Mouse (Mus musculus) liver, postnatal 0 days (tissue): ENCODE results near the gene Tyro3. TPM values are rescaled to one million over a fixed set of nuclear protein-coding genes. Genes with fewer than 3 reads are reported as not detected.

Experiments used
- ATAC-seq: fragments of 200-750 bp; cut with Nextera tagmentation; 2 replicates; pipeline ENCODE4 v1.8.0; 2017; ENCODE audit warnings: mild to moderate bottlenecking, moderate library complexity
- DNase-seq: peaks from one replicate; pipeline ENCODE4 v3.0.0-alpha.2; 2016
- H3K27ac ChIP-seq: fragments of 300-500 bp; sonication (generic); 2 replicates; pipeline ENCODE4 v1.5.1; 2014; ENCODE audit warnings: antibody characterized with exemption, moderate library complexity, mild to moderate bottlenecking, low read depth
- H3K27me3 ChIP-seq: fragments of 300-500 bp; sonication (generic); 2 replicates; pipeline ENCODE4 v1.6.1; 2014; ENCODE audit warnings: low read length, control low read depth, mixed read lengths; ENCODE audit not compliant: insufficient read depth
- H3K36me3 ChIP-seq: fragments of 300-500 bp; sonication (generic); replicated peaks from 2 replicates; pipeline ENCODE4 v1.6.1; 2014; ENCODE audit warnings: mild to moderate bottlenecking, control low read depth, low read length, moderate library complexity, mixed read lengths; ENCODE audit not compliant: insufficient read depth
- H3K4me1 ChIP-seq: fragments of 300-500 bp; sonication (generic); 2 replicates; pipeline ENCODE4 v1.6.1; 2014; ENCODE audit warnings: antibody characterized with exemption, mild to moderate bottlenecking, control low read depth; ENCODE audit not compliant: insufficient read depth
- H3K4me2 ChIP-seq: fragments of 300-500 bp; sonication (generic); 2 replicates; pipeline ENCODE4 v1.6.1; 2014; ENCODE audit warnings: low read depth, mild to moderate bottlenecking, low read length, moderate library complexity, mixed read lengths
- H3K4me3 ChIP-seq: fragments of 300-500 bp; sonication (generic); 2 replicates; pipeline ENCODE4 v1.5.1; 2014; ENCODE audit warnings: low read depth, low read length
- H3K9ac ChIP-seq: fragments of 300-500 bp; sonication (generic); replicated peaks from 2 replicates; pipeline ENCODE4 v1.6.1; 2014; ENCODE audit warnings: mild to moderate bottlenecking, moderate library complexity
- H3K9me3 ChIP-seq: fragments of 300-500 bp; sonication (generic); 2 replicates; pipeline ENCODE4 v1.6.1; 2016; ENCODE audit warnings: mild to moderate bottlenecking, control low read depth, low read length, mixed read lengths
- CTCF ChIP-seq: sonication (generic); IDR thresholded peaks from 2 replicates; pipeline ENCODE4 v1.5.1; 2016; ENCODE audit warnings: antibody characterized with exemption, low read depth
- EP300 ChIP-seq: IDR thresholded peaks from 2 replicates; pipeline ENCODE4 v1.6.1; 2016; ENCODE audit warnings: antibody characterized with exemption, low read depth, mild to moderate bottlenecking
- WGBS: fragments of 180-500 bp; shearing (Covaris S2); extraction: QIAGEN DNeasy Blood & Tissue Kit; methylation state at CpG from one replicate; pipeline ENCODE4 v1.1.7; 2014; ENCODE audit not compliant: insufficient replicate concordance; 5-methylcytosine and 5-hydroxymethylcytosine counted together
- polyA plus RNA-seq: library from polyadenylated mRNA; unstranded; fragments of >200 nt; fragmentation: Nextera tagmentation; extraction: Ambion mirVana; gene quantifications from 2 replicates; pipeline ENCODE4 v1.2.1, GENCODE M21; 2015

Gene Tyro3
- polyA plus RNA-seq, 1 experiment from 2014 or later, result 0.26 TPM

DNA sequence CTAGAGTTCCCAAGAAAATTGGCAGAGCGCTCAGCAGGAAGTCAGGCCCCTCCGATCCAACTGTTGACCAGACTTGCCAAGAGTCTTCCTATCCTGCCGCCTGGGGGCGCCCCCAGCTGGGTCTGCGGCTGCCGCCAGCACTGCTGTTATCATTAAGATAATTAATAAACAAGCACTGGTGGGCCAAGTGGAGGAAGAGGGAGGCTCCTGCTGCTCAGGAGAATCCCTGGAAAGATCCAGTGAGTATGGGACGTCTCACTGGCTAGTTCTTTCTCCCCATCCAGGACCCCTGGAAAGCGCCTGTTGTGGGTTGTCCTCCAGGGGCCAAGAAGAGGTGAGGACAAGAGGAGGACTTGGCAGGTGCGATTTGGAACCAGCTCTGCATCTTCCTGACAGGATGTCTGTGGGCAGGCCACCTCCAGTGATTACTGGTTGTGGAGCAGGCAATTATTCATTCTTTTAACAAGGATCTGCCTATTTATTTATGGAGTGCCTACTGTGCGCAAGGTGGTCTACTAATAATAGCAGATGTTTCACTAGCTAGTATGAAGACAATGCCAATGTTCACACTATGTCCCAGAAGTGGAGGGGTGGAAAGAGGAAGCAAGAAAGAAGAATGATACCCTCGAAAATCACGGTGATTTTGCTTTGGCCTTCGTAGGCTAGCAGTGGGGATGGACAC lies 854 bp downstream of the Tyro3 start:
- Histone ChIP-seq H3K4me2 (no peak overlapping the region), H3K9ac (no peak overlapping the region), H3K4me3 (peak overlapping the region; percentile 64), H3K9me3 (no peaks in the 10 kb centered on the region), H3K27me3 (peaks cover 45% of the 10 kb centered on the region), H3K27ac (no peak overlapping the region), H3K4me1 (peaks cover 9% of the 10 kb centered on the region; the same call in 1 of the 2 replicates), H3K36me3 (no peaks in the 10 kb centered on the region)
- ATAC-seq (peak; percentile 19; the same call in 1 of the 2 replicates), DNase-seq (peak; percentile 58)
- 10% methylated on average over 13 of the region's 13 CpGs for WGBS
- TF ChIP-seq EP300 (no peak), CTCF (peak; percentile 69)

DNA sequence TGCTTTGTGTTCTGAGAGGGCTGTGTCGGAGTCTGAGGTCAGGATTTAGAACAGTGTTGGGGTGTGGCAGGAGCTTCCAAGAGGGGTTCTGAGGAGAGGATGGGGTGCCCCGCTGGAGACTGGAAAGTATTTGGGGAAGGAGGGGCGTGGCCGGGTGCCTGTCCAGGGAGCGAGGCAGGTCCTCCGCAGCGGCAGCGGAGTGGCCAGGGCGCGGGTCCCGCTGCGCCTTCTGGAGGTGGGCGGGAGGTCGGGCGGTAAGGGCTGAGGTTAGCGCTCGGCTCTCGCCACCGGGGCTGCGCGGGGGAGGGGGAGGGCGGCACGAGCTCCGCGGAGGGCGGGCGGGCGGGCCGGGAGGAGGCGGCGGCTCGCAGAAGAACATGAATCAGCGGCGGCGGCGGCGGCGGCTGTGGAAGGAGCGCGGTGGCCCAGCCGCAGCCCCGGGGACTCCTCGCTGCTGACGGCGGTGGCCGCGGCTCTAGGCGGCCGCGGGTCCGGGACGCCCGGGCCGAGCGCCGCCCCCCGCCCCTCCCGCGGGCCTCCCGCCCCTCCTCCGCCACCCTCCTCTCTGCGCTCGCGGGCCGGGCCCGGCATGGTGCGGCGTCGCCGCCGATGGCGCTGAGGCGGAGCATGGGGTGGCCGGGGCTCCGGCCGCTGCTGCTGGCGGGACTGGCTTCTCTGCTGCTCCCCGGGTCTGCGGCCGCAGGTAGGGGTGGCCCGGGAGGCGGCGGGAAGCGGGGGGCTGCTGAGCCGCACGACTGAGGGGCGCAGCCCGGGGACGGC lies 1.8 kb downstream of the Tyro3 start:
- H3K36me3 ChIP-seq, result no peaks in the 10 kb centered on the region
- H3K4me1 ChIP-seq, result peaks cover 9% of the 10 kb centered on the region; the same call in 1 of the 2 replicates
- peak overlapping the region; percentile 99 for H3K4me2 ChIP-seq
- peak overlapping the region; percentile 57 for H3K9ac ChIP-seq
- TF ChIP-seq CTCF (no peak), EP300 (no peak)
- H3K4me3 ChIP-seq, result peak overlapping the region; percentile 64
- DNase-seq, result peak; percentile 44
- peaks cover 45% of the 10 kb centered on the region for H3K27me3 ChIP-seq
- peak; percentile 64 for ATAC-seq
- no peak overlapping the region for H3K27ac ChIP-seq
- 2% methylated on average over 36 of the region's 89 CpGs for whole genome bisulfite sequencing
- H3K9me3 ChIP-seq, result no peaks in the 10 kb centered on the region

DNA sequence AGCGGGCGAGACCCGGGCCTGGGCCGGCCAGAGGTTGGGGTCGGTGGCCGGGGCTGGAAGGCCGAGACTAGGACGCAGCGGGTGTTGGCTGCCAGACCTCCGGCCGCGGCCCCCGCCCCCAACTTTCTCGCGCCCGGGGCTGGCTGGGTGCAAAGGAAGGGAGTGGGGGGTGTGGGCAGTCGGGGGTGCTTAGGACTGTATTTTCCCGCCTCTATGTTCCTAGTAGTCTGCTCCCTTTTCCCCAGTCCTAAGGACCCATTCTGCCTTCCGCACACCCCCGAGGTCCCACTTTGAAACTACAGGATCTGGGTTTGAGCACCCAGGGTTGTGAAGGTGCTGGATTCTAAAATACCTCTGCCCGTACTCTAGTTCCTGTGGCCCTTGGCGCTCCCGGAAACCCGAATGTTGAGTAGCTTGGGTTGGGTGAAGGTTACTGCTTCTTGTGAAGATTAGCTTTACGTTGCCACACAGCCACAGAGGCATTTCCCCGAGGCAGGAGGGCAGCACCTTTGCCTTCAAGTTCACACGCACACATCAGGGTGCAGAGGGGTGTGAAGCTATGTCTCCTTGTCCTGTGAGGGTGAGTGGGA lies 2.5 kb downstream of the Tyro3 start:
- DNase-seq (no peak), ATAC-seq (0 out of 2 replicates have a peak, but pooled peaks have one; percentile 7)
- H3K9ac ChIP-seq, result peak overlapping the region; percentile 57
- H3K27me3 ChIP-seq, result peaks cover 45% of the 10 kb centered on the region
- H3K27ac ChIP-seq, result no peak overlapping the region
- H3K4me3 ChIP-seq, result peak overlapping the region; percentile 64
- no peak for TF ChIP-seq CTCF
- TF ChIP-seq EP300, result no peak
- WGBS, result 5% methylated on average over 22 of the region's 27 CpGs
- H3K36me3 ChIP-seq, result no peaks in the 10 kb centered on the region
- H3K4me1 ChIP-seq, result peaks cover 9% of the 10 kb centered on the region; the same call in 1 of the 2 replicates
- H3K9me3 ChIP-seq, result no peaks in the 10 kb centered on the region
- H3K4me2 ChIP-seq, result peak overlapping the region; percentile 99

DNA sequence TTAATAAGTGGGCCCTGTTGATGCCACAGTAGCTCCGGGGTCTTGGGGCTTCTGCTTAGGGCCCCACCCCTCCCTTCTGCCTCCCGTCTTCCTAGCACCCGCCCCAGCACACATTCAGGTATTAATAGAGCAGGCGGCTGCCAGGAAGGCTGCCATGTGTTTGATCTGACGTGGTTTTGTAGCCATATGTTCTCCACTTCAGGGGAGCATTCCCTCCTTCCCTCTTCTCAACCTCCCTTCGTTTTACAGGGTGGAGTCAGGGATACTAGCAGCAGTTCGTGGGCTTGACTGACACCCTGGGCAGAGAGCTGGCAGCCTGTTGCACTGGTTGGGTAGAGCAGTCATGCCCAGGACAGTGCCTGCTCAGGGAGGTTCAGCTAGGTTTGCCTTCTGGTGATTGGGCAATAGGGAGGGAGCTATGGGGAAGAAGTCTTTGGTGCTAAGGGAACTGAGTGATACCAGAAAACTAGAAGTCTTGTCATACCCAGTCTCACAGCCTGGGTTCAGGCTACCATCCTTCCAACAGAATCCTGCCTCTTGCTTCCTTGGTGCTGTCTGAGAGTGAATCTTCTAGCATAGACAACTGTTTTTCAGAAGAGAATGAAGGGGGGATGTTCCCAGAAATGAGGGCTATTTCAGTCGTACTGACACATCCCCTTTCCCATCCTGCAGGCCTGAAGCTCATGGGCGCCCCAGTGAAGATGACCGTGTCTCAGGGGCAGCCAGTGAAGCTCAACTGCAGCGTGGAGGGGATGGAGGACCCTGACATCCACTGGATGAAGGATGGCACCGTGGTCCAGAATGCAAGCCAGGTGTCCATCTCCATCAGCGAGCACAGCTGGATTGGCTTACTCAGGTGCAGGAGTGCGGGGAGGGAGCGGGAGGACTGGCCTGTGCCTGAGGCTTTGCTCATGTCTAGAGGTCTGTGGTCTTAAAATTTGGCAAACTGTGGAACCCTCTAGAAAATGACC lies 3.6 kb downstream of the Tyro3 start:
- ATAC-seq, result no peak
- no peak for DNase-seq
- Histone ChIP-seq H3K27ac (no peak overlapping the region), H3K36me3 (no peaks in the 10 kb centered on the region), H3K9ac (no peak overlapping the region), H3K27me3 (peaks cover 45% of the 10 kb centered on the region), H3K9me3 (no peaks in the 10 kb centered on the region), H3K4me1 (peaks cover 9% of the 10 kb centered on the region; the same call in 1 of the 2 replicates), H3K4me3 (no peak overlapping the region), H3K4me2 (no peak overlapping the region)
- WGBS, result 62% methylated on average over 15 of the region's 15 CpGs
- no peak for TF ChIP-seq EP300
- TF ChIP-seq CTCF, result no peak

DNA sequence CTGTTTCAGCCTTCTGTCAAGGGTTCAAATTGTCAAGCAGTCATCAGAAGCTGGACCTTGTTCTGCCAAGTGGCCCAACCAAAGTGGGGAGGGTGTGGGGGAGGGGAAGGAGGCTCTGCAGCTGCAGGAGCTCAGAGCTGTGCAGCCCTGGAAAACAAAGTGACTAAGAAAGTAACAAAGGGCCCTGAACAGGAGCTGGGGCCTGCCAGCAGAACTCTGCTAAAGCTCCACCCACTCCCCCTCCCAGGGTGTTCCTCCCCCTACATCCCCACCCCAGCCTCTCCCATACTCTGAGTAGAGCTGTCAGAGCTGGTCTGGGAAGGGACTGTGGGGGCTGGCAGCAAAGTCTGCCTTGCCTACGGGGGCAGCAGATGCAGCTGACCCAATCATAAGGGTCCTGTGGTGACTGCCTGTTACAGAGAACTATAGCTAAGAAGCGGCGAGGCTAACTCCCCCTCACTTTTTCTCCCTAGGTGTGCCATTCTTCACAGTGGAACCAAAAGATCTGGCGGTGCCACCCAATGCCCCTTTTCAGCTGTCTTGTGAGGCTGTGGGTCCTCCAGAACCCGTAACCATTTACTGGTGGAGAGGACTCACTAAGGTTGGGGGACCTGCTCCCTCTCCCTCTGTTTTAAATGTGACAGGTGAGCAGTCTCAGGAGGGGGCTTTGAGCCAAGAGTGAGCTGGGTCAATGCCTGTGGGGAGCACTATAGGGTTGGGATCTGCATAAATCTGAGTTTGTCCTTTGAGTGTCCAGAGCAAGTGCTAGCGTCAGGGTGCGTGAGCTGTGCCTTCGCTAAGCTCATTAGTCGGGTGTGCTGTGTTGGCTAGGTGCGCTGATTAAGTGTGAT lies 5.5 kb downstream of the Tyro3 start:
- ATAC-seq (no peak), DNase-seq (no peak)
- Histone ChIP-seq H3K36me3 (no peaks in the 10 kb centered on the region), H3K9me3 (no peaks in the 10 kb centered on the region), H3K4me3 (no peak overlapping the region), H3K27ac (no peak overlapping the region), H3K27me3 (peaks cover 32% of the 10 kb centered on the region), H3K4me1 (peaks cover 9% of the 10 kb centered on the region; the same call in 1 of the 2 replicates), H3K4me2 (no peak overlapping the region), H3K9ac (no peak overlapping the region)
- TF ChIP-seq CTCF (no peak), EP300 (no peak)
- 79% methylated on average over 10 of the region's 10 CpGs for WGBS
